ENCODE assay signal across 10 mouse cellular contexts in genomic region chr4:83051176-83051575, GRCm38 (mm10). TPM values are rescaled to one million over a fixed set of nuclear protein-coding genes. Genes with fewer than 3 reads are reported as not detected.
DNase-seq lines count a peak whose midpoint lies in the region; ATAC-seq lines count a peak whose summit lies in the region.
"Had no signal": no experiment of that assay in that cellular context is flagged by ENCODE, and none has a peak within 500 bp of the region (broad histone marks: within the 10 kb centered on the region; RNA-seq: fewer than 3 reads in every experiment).

No protein-coding gene starts in this region.

- WGBS in kidney, embryonic 15.5 days, result 10% methylated on average over 8 of the region's 8 CpGs
- 10% methylated on average over 8 of the region's 8 CpGs for WGBS in embryonic facial prominence, embryonic 14.5 days
- 12% methylated on average over 8 of the region's 8 CpGs for WGBS in hindbrain, embryonic 16.5 days
- WGBS in midbrain, embryonic 16.5 days, result 14% methylated on average over 8 of the region's 8 CpGs

- no peaks in the 10 kb centered on the region for H3K27me3 ChIP-seq in kidney, embryonic 15.5 days
- no peaks in the 10 kb centered on the region for H3K27me3 ChIP-seq in embryonic facial prominence, embryonic 14.5 days (replicated peaks; ENCODE audit: control insufficient read depth, insufficient read depth, low read length)
- no peaks in the 10 kb centered on the region; the same call in 1 of the 2 replicates for H3K27me3 ChIP-seq in hindbrain, embryonic 16.5 days (replicated peaks; ENCODE audit: control insufficient read depth, insufficient read depth, low read length)
- H3K27me3 ChIP-seq in midbrain, embryonic 16.5 days (ENCODE audit: control insufficient read depth, insufficient read depth, low read depth, low read length), result peaks cover 3% of the 10 kb centered on the region; the same call in 1 of the 2 replicates

- peak overlapping the region; percentile 75 for H3K27ac ChIP-seq in kidney, embryonic 15.5 days
- H3K27ac ChIP-seq in embryonic facial prominence, embryonic 14.5 days (replicated peaks; ENCODE audit: low read depth, low read length), result peak overlapping the region; percentile 79
- H3K27ac ChIP-seq in hindbrain, embryonic 16.5 days (ENCODE audit: low read depth, low read length), result no peak overlapping the region
- no peak overlapping the region for H3K27ac ChIP-seq in midbrain, embryonic 16.5 days (ENCODE audit: low read length)
- H3K27ac ChIP-seq: macrophage had no signal

- H3K4me3 ChIP-seq in kidney, embryonic 15.5 days (replicated peaks), result peak overlapping the region; percentile 50
- H3K4me3 ChIP-seq in embryonic facial prominence, embryonic 14.5 days (ENCODE audit: low read depth, low read length), result peak overlapping the region; percentile 39
- H3K4me3 ChIP-seq in hindbrain, embryonic 16.5 days (ENCODE audit: low read length), result peak overlapping the region; percentile 6
- H3K4me3 ChIP-seq in midbrain, embryonic 16.5 days (ENCODE audit: low read depth, low read length), result peak overlapping the region; percentile 31; the same call in 1 of the 2 replicates

- H3K9ac ChIP-seq in kidney, embryonic 15.5 days, result peak overlapping the region; percentile 46
- H3K9ac ChIP-seq in embryonic facial prominence, embryonic 14.5 days (ENCODE audit: low read depth, low read length), result peak overlapping the region; percentile 59
- 0 out of 2 replicates have a peak overlapping the region, but pooled peaks have one; percentile 13 for H3K9ac ChIP-seq in hindbrain, embryonic 16.5 days (ENCODE audit: low read depth, low read length)
- no peak overlapping the region for H3K9ac ChIP-seq in midbrain, embryonic 16.5 days (ENCODE audit: low read depth, low read length)

- peaks cover 62% of the 10 kb centered on the region for H3K4me1 ChIP-seq in kidney, embryonic 15.5 days
- H3K4me1 ChIP-seq in embryonic facial prominence, embryonic 14.5 days (ENCODE audit: control insufficient read depth, insufficient read depth, low read length), result peaks cover 43% of the 10 kb centered on the region
- H3K4me1 ChIP-seq in hindbrain, embryonic 16.5 days (ENCODE audit: control insufficient read depth, insufficient read depth, low read depth, low read length), result peaks cover 14% of the 10 kb centered on the region
- H3K4me1 ChIP-seq in midbrain, embryonic 16.5 days (ENCODE audit: control insufficient read depth, insufficient read depth, low read length), result peaks cover 18% of the 10 kb centered on the region

- intact Hi-C loops in left cerebral cortex, postnatal 4 days (cut with DNase I), result no loop called here

- no peak for ATAC-seq in kidney, embryonic 15.5 days (replicated peaks; ENCODE audit: low FRiP score)
- no peak for ATAC-seq in embryonic facial prominence, embryonic 14.5 days (ENCODE audit: low read depth)
- no peak for ATAC-seq in hindbrain, embryonic 16.5 days
- no peak for ATAC-seq in midbrain, embryonic 16.5 days

- no peaks in the 10 kb centered on the region for H3K9me3 ChIP-seq in kidney, embryonic 15.5 days (replicated peaks)
- no peaks in the 10 kb centered on the region for H3K9me3 ChIP-seq in embryonic facial prominence, embryonic 14.5 days (ENCODE audit: control insufficient read depth, low read length)
- H3K9me3 ChIP-seq in hindbrain, embryonic 16.5 days (ENCODE audit: control insufficient read depth, low read length), result no peaks in the 10 kb centered on the region
- H3K9me3 ChIP-seq in midbrain, embryonic 16.5 days (replicated peaks; ENCODE audit: control insufficient read depth, low read length, poor library complexity, severe bottlenecking), result no peaks in the 10 kb centered on the region

- peak overlapping the region; percentile 60 for H3K4me2 ChIP-seq in kidney, embryonic 15.5 days
- peak overlapping the region; percentile 49 for H3K4me2 ChIP-seq in embryonic facial prominence, embryonic 14.5 days (ENCODE audit: low read depth, low read length)
- H3K4me2 ChIP-seq in hindbrain, embryonic 16.5 days (ENCODE audit: low read length), result peak overlapping the region; percentile 59
- peak overlapping the region; percentile 69 for H3K4me2 ChIP-seq in midbrain, embryonic 16.5 days (ENCODE audit: low read length)

- no peaks in the 10 kb centered on the region for H3K36me3 ChIP-seq in kidney, embryonic 15.5 days
- H3K36me3 ChIP-seq in embryonic facial prominence, embryonic 14.5 days (ENCODE audit: control insufficient read depth, insufficient read depth, low read length), result no peaks in the 10 kb centered on the region
- no peaks in the 10 kb centered on the region for H3K36me3 ChIP-seq in hindbrain, embryonic 16.5 days (ENCODE audit: control insufficient read depth, insufficient read depth, low read length)
- no peaks in the 10 kb centered on the region for H3K36me3 ChIP-seq in midbrain, embryonic 16.5 days (ENCODE audit: control insufficient read depth, insufficient read depth, low read length)

- DNase-seq in kidney, postnatal 36 days, result no peak
- no peak for DNase-seq in embryonic facial prominence, embryonic 14.5 days (ENCODE audit: low spot score)
- no peak for DNase-seq in left cerebral cortex, postnatal 4 days
- DNase-seq in layer of hippocampus, postnatal 36 days, result no peak
- DNase-seq in gastrocnemius, postnatal 4 days (ENCODE audit: low spot score in 2 of 2), result no peak
- DNase-seq: adrenal gland, postnatal 10 days had no signal

RNA-seq across cellular contexts. Expression of gene Frem1, which starts 1.0 kb away (rescaled TPM):
- 23.9 and 24.3 TPM in 2 replicates for polyA plus RNA-seq in kidney, embryonic 15.5 days (2015; fragmentation: Nextera tagmentation; extraction: Ambion mirVana)
- polyA plus RNA-seq in embryonic facial prominence, embryonic 14.5 days (2014; fragmentation: Nextera tagmentation; extraction: Ambion mirVana), result 16.0 and 17.0 TPM in 2 replicates
- 2.2 TPM in 2 replicates for polyA plus RNA-seq in hindbrain, embryonic 16.5 days (2015; fragmentation: Nextera tagmentation; extraction: Ambion mirVana)
- 1.4 and 1.6 TPM in 2 replicates for polyA plus RNA-seq in midbrain, embryonic 16.5 days (2015; fragmentation: Nextera tagmentation; extraction: Ambion mirVana)
- 1 to 10 TPM; 3.6 to 4.0 TPM for total RNA-seq in left cerebral cortex, postnatal 4 days (2021)
- 1 to 10 TPM; 2.7 to 3.1 TPM for total RNA-seq in layer of hippocampus, postnatal 36 days (2021)
- total RNA-seq in gastrocnemius, postnatal 4 days (2021), result 1 to 10 TPM; 7.2 to 9.4 TPM
- polyA plus RNA-seq: macrophage had no signal

Comparison
In these comparisons a context has a peak if more than half of its experiments do, and no peak if none do; other contexts are left out.
1. H3K27ac ChIP-seq: peak in kidney, embryonic 15.5 days (single experiment) and embryonic facial prominence, embryonic 14.5 days (single experiment); none in hindbrain, embryonic 16.5 days (single experiment) and midbrain, embryonic 16.5 days (single experiment).
2. Peak in every context shown above with its lines, with median percentiles within 50 percentile points of each other: H3K4me2 ChIP-seq and H3K4me3 ChIP-seq.